Mouse (Mus musculus) cerebellum, adult 11 months (tissue): Measurements from ENCODE around the gene Kansl1l.

Experiments
- DNase-seq: peaks from one replicate; pipeline ENCODE4 v3.0.0; 2022

Gene Kansl1l

GRCm38 (mm10) chr1:66695296-66695695, 122.1 kb downstream of the Kansl1l start:
- DNase-seq: no peak

- no peak for DNase-seq
These were observed 123.1 kb downstream of the Kansl1l start for GRCm38 (mm10) chr1:66694266-66694665.

GRCm38 (mm10) chr1:66692780-66693392, 124.5 kb downstream of the Kansl1l start:
- DNase-seq: no peak

- DNase-seq: no peak
These were observed 125.1 kb downstream of the Kansl1l start for GRCm38 (mm10) chr1:66692308-66692707.

- DNase-seq: no peak
These were observed 125.6 kb downstream of the Kansl1l start for GRCm38 (mm10) chr1:66691772-66692171.

- DNase-seq: no peak
These were observed 134.4 kb downstream of the Kansl1l start for GRCm38 (mm10) chr1:66682974-66683373.

GRCm38 (mm10) chr1:66678662-66679061, 138.7 kb downstream of the Kansl1l start:
- no peak for DNase-seq

- no peak for DNase-seq
These were observed 139.4 kb downstream of the Kansl1l start for GRCm38 (mm10) chr1:66677928-66678327.

- DNase-seq: no peak
These were observed 144.6 kb downstream of the Kansl1l start for GRCm38 (mm10) chr1:66672812-66673211.

- DNase-seq: no peak
These were observed 145.9 kb downstream of the Kansl1l start for GRCm38 (mm10) chr1:66671475-66671874.
